Mouse (Mus musculus): ENCODE data around the gene Cebpzos.
A peak's percentile ranks its signal among the peaks of the same experiment; 100 is the strongest.

Gene Cebpzos

DNA sequence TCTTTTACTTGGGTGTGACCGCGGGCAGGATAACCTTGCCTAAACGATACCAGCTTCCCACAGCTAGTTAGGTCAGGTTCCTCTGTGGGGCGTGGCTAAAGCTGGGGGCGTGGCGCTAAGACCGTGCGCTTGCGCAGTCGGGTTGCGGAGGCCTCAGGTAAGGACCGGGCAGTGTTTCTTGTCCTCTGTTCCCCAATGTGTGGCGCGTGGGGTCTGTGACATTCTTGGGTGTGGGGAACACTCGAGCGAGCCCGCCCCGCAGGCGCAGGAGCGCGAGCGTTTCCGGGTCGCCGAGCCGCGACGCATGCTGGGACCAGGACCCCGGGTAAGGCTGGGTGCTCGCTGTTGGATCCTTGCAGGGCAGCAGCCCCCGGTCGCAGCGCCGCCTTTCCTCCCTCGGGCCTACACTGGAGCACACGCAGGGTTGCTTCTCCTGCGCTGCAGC, at the start of gene Cebpzos:
Cebpzos (plus strand) TSS at position 132 of the 445 bp plus-strand sequence.
- peak; percentile 94 for DNase-seq

GRCm38 (mm10) chr17:78873886-78874285, 42.4 kb upstream of the Cebpzos start:
- no peak for DNase-seq

- DNase-seq, result peak; percentile 35
These were observed 34.4 kb upstream of the Cebpzos start for GRCm38 (mm10) chr17:78881878-78882304.

DNA sequence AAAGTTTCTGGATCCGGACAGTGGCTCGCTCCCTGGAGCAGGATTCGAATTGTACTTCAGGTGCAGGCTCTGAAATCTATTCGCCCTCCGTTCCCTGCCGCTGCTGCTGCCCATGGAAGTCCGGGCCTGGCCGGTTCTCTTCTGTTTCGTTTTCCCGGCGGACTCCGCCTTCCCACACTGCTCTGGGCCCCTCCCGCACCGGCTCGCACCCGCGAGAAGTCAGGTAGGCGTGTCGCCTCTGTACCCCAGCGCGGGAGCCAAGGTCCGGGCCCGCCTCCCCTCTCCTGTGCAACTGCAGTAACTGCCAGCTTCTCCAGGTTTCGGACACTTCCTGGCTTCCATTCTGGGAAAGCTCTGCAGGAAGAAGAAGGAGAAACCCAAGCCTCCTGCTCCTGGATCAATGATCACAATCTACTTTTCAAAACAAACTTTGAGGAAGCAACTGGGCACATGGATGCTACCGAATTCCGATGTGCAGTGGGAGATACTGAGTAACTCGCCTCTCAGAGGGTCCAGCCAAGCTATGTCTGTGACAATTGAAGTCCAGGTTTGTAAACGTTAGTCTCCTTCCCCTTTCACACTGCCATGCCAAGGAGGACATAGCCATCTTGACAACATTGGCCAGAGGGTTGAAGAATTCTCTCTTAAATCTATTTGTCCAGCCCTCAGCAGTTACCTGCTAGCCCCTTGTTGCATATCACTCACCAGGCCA, 33.7 kb upstream of the Cebpzos start, which contains the start of gene Eif2ak2:
Eif2ak2 (minus strand) TSS at position 173 of the 712 bp plus-strand sequence.
- DNase-seq, result peak; percentile 74

DNA sequence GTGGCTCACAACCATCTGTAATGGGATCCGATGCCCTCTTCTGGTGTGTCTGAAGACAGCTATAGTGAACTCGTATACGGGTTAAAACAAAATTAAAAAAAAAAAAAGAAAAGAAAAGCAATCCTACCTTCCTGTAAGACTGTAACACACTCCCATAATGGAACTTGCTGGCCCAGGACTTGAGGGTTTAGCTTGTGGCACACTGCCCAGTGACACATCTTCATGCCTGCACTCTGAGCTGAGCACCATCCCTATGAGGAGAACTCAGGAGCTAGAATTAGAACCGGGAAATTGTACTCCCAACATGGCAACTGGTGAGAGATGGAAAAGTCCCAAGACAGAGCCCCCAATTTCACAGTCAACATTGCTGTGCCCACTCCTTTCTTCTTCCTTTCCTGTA, 33.0 kb upstream of the Cebpzos start:
- DNase-seq, result no peak

DNA sequence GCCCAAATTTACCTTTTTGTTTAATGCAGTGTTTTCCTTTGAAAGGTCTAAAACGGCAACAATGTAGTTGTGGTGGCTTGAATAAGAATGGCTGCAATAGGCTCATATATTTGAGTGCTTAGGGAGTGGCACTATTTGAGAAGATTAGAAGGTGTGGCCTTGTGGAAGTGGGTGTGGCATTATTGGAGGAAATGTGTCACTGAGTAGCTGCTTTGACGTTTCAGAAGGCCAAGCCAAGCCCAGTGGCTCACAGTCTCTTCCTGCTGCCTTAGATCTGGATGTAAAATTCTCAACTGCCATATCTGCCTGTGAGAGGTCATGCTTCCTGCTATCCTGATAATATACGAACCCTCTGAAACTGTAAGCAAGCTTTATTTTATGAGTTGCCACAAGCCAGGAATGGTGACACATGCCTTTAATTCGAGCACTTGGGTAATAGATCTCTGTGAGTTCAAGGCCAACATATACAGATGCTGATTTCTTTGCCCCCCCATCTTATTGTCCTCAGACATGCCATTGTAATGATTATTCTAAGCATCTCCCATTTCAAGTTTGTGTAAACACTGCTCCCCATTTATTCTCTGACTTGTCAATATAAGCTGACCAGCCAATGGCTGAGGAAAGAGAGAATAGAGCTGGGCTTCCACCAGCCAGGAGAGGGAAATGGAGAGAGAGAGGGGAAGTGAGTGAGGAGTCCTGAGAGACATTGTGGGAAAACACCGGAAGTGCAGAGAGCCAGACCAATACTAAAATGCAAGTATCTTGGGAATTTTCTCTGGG, 30.8 kb upstream of the Cebpzos start:
- DNase-seq, result no peak

GRCm38 (mm10) chr17:78888554-78888953, 27.7 kb upstream of the Cebpzos start:
- no peak for DNase-seq

DNA sequence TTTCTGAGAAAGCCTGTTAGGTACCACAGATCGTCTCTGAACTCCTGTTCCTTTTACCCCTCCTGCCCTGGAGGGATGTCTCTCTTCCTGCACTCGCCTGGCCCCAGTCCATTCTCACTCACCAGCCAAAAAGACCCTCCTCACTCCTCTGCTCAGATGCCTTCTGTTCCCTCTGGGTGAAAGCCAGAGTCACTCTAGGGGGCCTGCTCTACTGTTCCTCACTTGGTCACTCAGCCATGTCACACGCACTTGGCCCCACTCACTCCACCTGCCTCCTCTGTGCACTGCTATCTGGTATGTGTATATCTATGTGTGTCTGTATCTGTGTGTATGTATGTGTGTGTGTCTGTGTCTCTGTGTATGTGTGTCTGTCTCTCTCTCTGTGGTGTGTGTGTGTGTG, 27.1 kb upstream of the Cebpzos start:
- DNase-seq, result no peak

DNA sequence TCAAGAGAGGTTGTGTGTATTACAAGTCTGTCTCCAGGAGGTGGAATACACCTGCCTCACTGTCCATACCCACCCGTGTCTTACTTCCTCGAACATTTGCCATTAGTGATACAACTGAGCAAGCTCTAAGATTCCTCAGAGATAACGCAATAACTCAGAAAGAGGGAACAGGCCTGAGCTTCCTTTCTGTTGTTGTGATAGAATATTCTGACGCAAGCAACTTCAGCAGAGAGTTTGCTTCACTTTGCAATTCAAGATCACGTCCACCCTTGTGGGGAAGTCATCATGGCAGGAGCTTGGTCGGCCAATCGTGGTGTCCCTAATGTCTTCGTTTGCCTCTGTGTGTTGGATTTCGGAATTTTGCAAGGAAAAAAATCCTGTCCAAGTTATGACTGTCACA, 25.3 kb upstream of the Cebpzos start:
- no peak for DNase-seq

DNA sequence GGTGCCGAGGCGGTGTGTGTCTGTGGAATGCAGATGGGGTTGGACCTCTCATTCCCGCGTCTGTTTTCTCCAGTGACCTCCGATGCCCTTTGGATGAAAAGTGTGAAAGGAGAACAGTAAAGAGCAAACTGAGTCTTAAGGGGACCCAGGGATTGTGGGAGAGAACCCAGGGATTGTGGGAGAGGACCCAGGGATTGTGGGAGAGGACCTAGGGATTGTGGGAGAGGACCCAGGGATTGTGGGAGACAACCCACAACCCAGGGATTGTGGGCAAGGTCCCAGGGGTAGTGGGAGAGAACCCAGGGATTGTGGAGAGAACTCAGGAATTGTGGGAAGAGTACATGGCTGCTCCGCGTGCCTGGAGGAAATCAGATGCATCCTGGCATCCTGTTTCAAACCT, 21.3 kb upstream of the Cebpzos start:
- no peak for DNase-seq

DNA sequence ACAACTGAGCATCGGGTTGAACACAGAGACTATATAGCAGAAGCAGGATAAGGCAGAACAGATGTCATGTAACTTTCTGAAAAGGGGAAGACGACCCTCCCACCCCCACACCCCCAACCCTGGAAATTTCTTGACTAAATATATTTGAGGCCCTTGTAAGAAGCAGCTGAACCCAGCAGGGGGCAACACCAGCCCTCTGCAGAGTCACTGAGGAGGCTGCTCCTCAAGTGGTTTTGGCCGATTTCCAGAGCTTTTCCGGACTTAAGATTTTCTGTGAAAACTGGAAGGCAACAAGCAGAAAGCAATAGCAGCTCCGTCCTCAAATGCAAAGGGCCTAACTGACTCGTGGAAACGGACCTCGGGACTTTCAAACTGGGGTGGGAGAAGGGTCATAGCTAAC, 20.9 kb upstream of the Cebpzos start:
- peak; percentile 17 for DNase-seq

- no peak for DNase-seq
These were observed 13.1 kb upstream of the Cebpzos start for GRCm38 (mm10) chr17:78903158-78903557.

DNA sequence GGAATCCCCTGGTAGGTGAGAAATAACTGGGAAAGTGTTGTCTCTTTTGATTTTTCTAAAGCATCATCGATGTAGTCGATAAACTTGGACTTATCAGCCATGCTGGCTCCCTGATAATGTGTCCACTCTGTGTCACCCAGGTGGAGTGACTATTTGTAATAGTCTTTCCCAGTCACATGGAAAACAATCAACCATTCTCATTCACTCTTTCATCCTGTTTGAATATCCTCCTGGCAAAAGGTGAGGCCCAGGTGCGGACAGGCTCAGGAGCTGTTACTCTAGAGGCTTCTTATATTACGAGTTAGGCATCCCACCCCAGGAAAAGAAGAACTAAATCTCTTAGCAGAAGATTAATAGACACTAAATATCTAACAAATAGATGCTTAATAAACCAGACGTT, 9.4 kb upstream of the Cebpzos start, which contains the start of gene Sult6b1:
Sult6b1 (minus strand) TSS at position 101 of the 400 bp plus-strand sequence.
- DNase-seq, result no peak

- no peak for DNase-seq
These were observed 6.9 kb upstream of the Cebpzos start for GRCm38 (mm10) chr17:78909374-78909773.

DNA sequence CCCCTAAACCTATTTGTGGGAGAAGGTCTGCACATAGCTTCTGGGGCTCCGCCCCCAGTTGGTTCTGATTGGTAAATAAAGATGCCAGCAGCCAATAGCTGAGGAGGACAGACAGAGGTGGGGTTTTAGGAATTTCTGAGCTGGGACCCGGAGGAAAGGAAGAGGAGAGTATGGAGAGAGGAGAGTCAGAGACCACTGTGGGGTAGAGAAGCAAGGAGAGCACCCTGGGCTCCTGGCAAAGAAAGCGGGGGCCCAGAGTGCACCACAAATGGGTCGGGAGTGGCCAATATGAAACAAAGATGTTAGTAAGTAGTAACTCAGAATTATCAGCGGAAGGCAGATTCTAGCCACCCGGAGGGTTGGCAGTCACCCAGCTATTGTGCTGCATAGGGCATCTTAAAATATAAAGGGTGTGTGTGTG, 3.4 kb upstream of the Cebpzos start:
- DNase-seq, result peak; percentile 30

GRCm38 (mm10) chr17:78913921-78914320, 2.4 kb upstream of the Cebpzos start:
- no peak for DNase-seq

DNA sequence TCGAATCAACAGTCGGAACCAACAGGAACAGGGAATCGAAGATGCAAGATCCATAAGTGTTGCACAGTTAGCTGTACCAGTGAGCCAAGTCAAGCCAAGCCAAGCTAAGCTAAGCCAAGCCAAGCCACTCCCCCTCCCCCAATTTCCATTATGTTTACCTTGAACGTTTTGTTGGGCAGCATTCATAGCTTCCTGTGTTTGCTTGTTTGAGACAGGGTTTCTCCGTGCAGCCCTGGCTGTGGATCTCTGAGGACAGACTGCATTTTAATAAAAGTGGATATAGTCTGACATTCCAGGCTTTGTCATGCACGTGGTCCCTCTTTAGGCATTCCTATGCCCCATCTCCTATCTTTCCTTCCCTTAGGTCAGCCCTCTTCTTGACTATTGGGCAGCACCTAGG, 528 bp upstream of the Cebpzos start:
- no peak for DNase-seq

- no peak for DNase-seq
These were observed 599 bp downstream of the Cebpzos start for GRCm38 (mm10) chr17:78916899-78917298.

GRCm38 (mm10) chr17:78917696-78918095, 1.4 kb downstream of the Cebpzos start:
- no peak for DNase-seq

GRCm38 (mm10) chr17:78935857-78936256, 19.6 kb downstream of the Cebpzos start:
- DNase-seq, result no peak

- DNase-seq, result peak; percentile 97
These were observed 20.3 kb downstream of the Cebpzos start, which contains the start of the genes Cebpz and Ndufaf7 for GRCm38 (mm10) chr17:78936466-78937228. Cebpz (minus strand) TSS chr17:78937066. Ndufaf7 (plus strand) TSS chr17:78937136.

DNA sequence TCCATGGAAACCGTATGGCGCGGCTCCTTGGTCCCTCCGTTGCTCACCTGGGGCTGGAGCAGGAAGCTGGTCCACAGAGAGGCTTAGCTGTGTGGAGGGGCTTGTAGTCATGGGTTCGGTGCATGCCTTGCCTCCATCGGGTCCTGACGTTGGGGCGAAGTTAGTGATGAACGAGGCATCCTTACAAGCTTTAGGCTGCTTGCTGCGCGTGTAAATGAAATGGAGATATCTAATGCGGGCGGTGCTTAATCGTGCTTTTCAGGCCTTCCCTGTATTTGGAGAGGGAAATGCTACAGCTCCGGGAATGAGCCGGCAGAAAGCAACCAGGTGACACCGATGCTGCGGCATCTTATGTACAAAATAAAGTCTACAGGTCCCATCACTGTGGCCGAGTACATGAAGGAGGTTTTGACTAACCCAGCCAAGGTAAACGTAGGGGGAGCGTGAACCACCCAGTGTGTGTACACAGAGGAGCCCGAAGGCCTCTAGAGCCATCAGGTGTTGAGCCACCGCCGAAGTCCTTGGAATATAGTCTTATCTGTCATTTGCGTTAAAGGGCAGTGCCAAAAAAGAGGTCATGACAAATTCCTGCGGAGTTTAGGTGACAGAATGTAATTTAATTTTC, 21.0 kb downstream of the Cebpzos start:
- DNase-seq, result no peak

GRCm38 (mm10) chr17:78938927-78939326, 22.6 kb downstream of the Cebpzos start:
- no peak for DNase-seq
